Mouse (Mus musculus): ENCODE results near the gene Ttc29. TPM values are rescaled to one million over a fixed set of nuclear protein-coding genes. Genes with fewer than 3 reads are reported as not detected.

The Ttc29 gene
- total RNA-seq, 2 experiments from 2014 or later, result not detected

Other genes starting within 250 kb of the Ttc29 start
- not detected in 2 replicates for gene Pou4f2, start 223.3 kb downstream of the Ttc29 start, total RNA-seq (2015; ENCODE audit: low replicate concordance)
- not detected in 2 replicates for gene Pou4f2, start 223.3 kb downstream of the Ttc29 start, total RNA-seq (2017; ENCODE audit: low replicate concordance)